In genomic region chr11:108268421-108269322, GRCm38 (mm10) we compare ENCODE assay signal across 10 mouse cellular contexts.
DNase-seq lines count a peak whose midpoint lies in the region; ATAC-seq and TF ChIP-seq lines count a peak whose summit lies in the region.
"Had no signal": no experiment of that assay in that cellular context is flagged by ENCODE, and none has a peak within 500 bp of the region (broad histone marks: within the 10 kb centered on the region; RNA-seq: fewer than 3 reads in every experiment).

No protein-coding gene starts in this region.

- intact Hi-C loops in gastrocnemius, postnatal 14 days (cut with DNase I; ENCODE audit: low total_unique reads) = no loop called here

- no peak for DNase-seq in heart, postnatal 0 days (ENCODE audit: low spot score)
- DNase-seq in heart, postnatal 4 days = no peak
- DNase-seq in CD4-positive helper T cell, adult 2 months (ENCODE audit: low read depth, low spot score) = peak; percentile 10
- DNase-seq in gastrocnemius, postnatal 14 days = no peak
- no peak for DNase-seq in layer of hippocampus, adult 9-11 months
- DNase-seq: cerebellum, adult 2 months; thymus, postnatal 36 days had no signal

- H3K4me3 ChIP-seq in heart, postnatal 0 days (ENCODE audit: low read depth, low read length) = no peak overlapping the region
- no peak overlapping the region for H3K4me3 ChIP-seq in embryonic facial prominence, embryonic 13.5 days
- no peak overlapping the region for H3K4me3 ChIP-seq in midbrain, embryonic 15.5 days

- peaks cover 43% of the 10 kb centered on the region for H3K4me1 ChIP-seq in heart, postnatal 0 days (ENCODE audit: control insufficient read depth, insufficient read depth)
- peaks cover 44% of the 10 kb centered on the region for H3K4me1 ChIP-seq in embryonic facial prominence, embryonic 13.5 days
- H3K4me1 ChIP-seq in midbrain, embryonic 15.5 days = peaks cover 23% of the 10 kb centered on the region

- ATAC-seq in heart, postnatal 0 days (ENCODE audit: insufficient read depth, low read depth) = no peak
- ATAC-seq in embryonic facial prominence, embryonic 13.5 days (ENCODE audit: insufficient number of reproducible peaks, insufficient read depth, low FRiP score, low TSS enrichment, low read depth) = no peak
- no peak for ATAC-seq in midbrain, embryonic 15.5 days (replicated peaks)
- ATAC-seq in granulocyte monocyte progenitor cell, adult 5-6 weeks (replicated peaks; ENCODE audit: poor library complexity, severe bottlenecking) = no peak

- 72% methylated on average over 12 of the region's 12 CpGs for WGBS in heart, postnatal 0 days
- 62% methylated on average over 12 of the region's 12 CpGs for WGBS in embryonic facial prominence, embryonic 13.5 days
- 56% methylated on average over 12 of the region's 12 CpGs for WGBS in midbrain, embryonic 15.5 days

- no peak overlapping the region for H3K9ac ChIP-seq in heart, postnatal 0 days (replicated peaks; ENCODE audit: low read depth, low read length)
- H3K9ac ChIP-seq in embryonic facial prominence, embryonic 13.5 days = 0 out of 2 replicates have a peak overlapping the region, but pooled peaks have one; percentile 32
- no peak overlapping the region for H3K9ac ChIP-seq in midbrain, embryonic 15.5 days

- H3K4me2 ChIP-seq in heart, postnatal 0 days (ENCODE audit: low read depth, low read length) = no peak overlapping the region
- no peak overlapping the region for H3K4me2 ChIP-seq in embryonic facial prominence, embryonic 13.5 days
- no peak overlapping the region for H3K4me2 ChIP-seq in midbrain, embryonic 15.5 days

- H3K27ac ChIP-seq in heart, postnatal 0 days (ENCODE audit: low read depth) = peak overlapping the region; percentile 14; the same call in 1 of the 2 replicates
- H3K27ac ChIP-seq in embryonic facial prominence, embryonic 13.5 days = no peak overlapping the region
- H3K27ac ChIP-seq in midbrain, embryonic 15.5 days = peak overlapping the region; percentile 45

- no peak for TF ChIP-seq CTCF in heart, postnatal 0 days (IDR thresholded peaks at IDR 0.05; ENCODE audit: low read depth)

- H3K36me3 ChIP-seq in heart, postnatal 0 days (replicated peaks; ENCODE audit: control insufficient read depth, insufficient read depth, low read length) = no peaks in the 10 kb centered on the region
- no peaks in the 10 kb centered on the region for H3K36me3 ChIP-seq in embryonic facial prominence, embryonic 13.5 days
- no peaks in the 10 kb centered on the region for H3K36me3 ChIP-seq in midbrain, embryonic 15.5 days (replicated peaks)

- TF ChIP-seq EP300 in heart, postnatal 0 days (IDR thresholded peaks at IDR 0.05; ENCODE audit: low read depth) = no peak

- no peaks in the 10 kb centered on the region for H3K27me3 ChIP-seq in heart, postnatal 0 days (ENCODE audit: control insufficient read depth, insufficient read depth, low read length)
- H3K27me3 ChIP-seq in embryonic facial prominence, embryonic 13.5 days = no peaks in the 10 kb centered on the region
- no peaks in the 10 kb centered on the region for H3K27me3 ChIP-seq in midbrain, embryonic 15.5 days (replicated peaks)

- H3K9me3 ChIP-seq in heart, postnatal 0 days (replicated peaks; ENCODE audit: control insufficient read depth, low read length) = no peaks in the 10 kb centered on the region
- H3K9me3 ChIP-seq in embryonic facial prominence, embryonic 13.5 days = no peaks in the 10 kb centered on the region
- no peaks in the 10 kb centered on the region for H3K9me3 ChIP-seq in midbrain, embryonic 15.5 days
